Mouse (Mus musculus) liver, postnatal 0 days (tissue): ENCODE measurements around the gene Plpp7.

Experiments
- CTCF ChIP-seq: sonication (generic); IDR thresholded peaks from 2 replicates; pipeline ENCODE4 v1.5.1; 2016; ENCODE audit warnings: antibody characterized with exemption, low read depth
- EP300 ChIP-seq: IDR thresholded peaks from 2 replicates; pipeline ENCODE4 v1.6.1; 2016; ENCODE audit warnings: antibody characterized with exemption, low read depth, mild to moderate bottlenecking

GRCm38 (mm10) chr2:32088372-32088981, 6.9 kb upstream of the Plpp7 start:
- TF ChIP-seq CTCF, result no peak
- no peak for TF ChIP-seq EP300
